Mouse (Mus musculus) olfactory bulb, adult 2 months (tissue): ENCODE measurements around the gene Uqcc2.

ENCODE experiments used
- CTCF ChIP-seq: fragments of 200-500 bp; IDR thresholded peaks from 2 replicates; pipeline ENCODE4 v1.5.1; 2012; ENCODE audit warnings: low read depth, mild to moderate bottlenecking, low read length, moderate library complexity; ENCODE audit not compliant: insufficient read depth
- POLR2A ChIP-seq: fragments of 200-500 bp; IDR thresholded peaks from 2 replicates; pipeline ENCODE4 v1.6.1; 2012; ENCODE audit warnings: mild to moderate bottlenecking, low read depth, low read length, moderate library complexity; ENCODE audit not compliant: insufficient read depth

DNA sequence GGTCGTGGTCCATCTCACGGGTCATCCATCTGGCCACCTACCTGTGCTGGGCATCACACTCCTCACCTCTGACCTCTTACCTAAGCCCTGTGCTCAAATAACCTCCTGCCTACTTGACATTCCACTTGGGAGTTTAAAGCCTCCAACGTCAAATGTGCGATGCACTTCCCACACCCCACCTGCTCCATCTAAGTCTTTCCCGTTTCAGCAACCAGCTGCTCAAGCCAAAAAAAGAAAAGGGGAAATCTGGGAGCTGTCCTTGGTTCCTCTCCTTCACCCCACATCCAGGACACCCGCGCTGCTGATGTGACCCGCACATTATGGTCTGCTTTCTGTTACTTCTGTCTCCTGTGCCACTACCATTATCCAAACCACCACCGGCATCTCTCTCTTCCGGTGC, 1.5 kb downstream of the Uqcc2 start:
- no peak for TF ChIP-seq POLR2A
- no peak for TF ChIP-seq CTCF
